Mouse (Mus musculus): ENCODE data around the gene Arl9. TPM values are rescaled to one million over a fixed set of nuclear protein-coding genes. Genes with fewer than 3 reads are reported as not detected.
"Not testable (repeated sequence)": the region's sequence is repeated elsewhere in the genome, so short reads cannot be mapped to it uniquely, and the experiment has no call there.

Arl9 gene
- polyA plus RNA-seq (2016; fragmentation: Nextera tagmentation; extraction: Ambion mirVana): not detected in 2 replicates

- Histone ChIP-seq H3K9me3 (no peaks in the 10 kb centered on the region), H3K27ac (no peak within 1 kb of the TSS)
- WGBS: 96% methylated on average over 6 of the region's 6 CpGs
Measured at GRCm38 (mm10) chr5:77004051-77004821, at the start of gene Arl9. Gene Arl9, plus strand, starts transcription at chr5:77004055.

GRCm38 (mm10) chr5:76954271-76954900 is 49.5 kb upstream of the Arl9 start:
- Histone ChIP-seq H3K4me3 (0 out of 2 replicates have a peak overlapping the region, but pooled peaks have one; percentile 0), H3K9me3 (no peaks in the 10 kb centered on the region), H3K27me3 (ENCODE audit: insufficient read depth, poor library complexity, severe bottlenecking) (no peaks in the 10 kb centered on the region), H3K36me3 (peaks cover 59% of the 10 kb centered on the region), H3K27ac (no peak overlapping the region), H3K4me1 (replicated peaks) (peaks cover 33% of the 10 kb centered on the region)
- DNase-seq (ENCODE audit: low spot score): no peak
- 90% methylated on average over 6 of the region's 6 CpGs for WGBS

More at GRCm38 (mm10) chr5:77004051-77004821, at the start of gene Arl9:
- Histone ChIP-seq H3K36me3 (peaks cover 23% of the 10 kb centered on the region), H3K4me1 (replicated peaks) (no peaks in the 10 kb centered on the region), H3K27me3 (ENCODE audit: insufficient read depth, poor library complexity, severe bottlenecking) (no peaks in the 10 kb centered on the region), H3K4me3 (no peak within 1 kb of the TSS)
- no peak for DNase-seq (ENCODE audit: low spot score)

GRCm38 (mm10) chr5:76955474-76955873 is 48.4 kb upstream of the Arl9 start:
- WGBS: 88% methylated on average over 4 of the region's 4 CpGs
- no peaks in the 10 kb centered on the region for H3K27me3 ChIP-seq (ENCODE audit: insufficient read depth, poor library complexity, severe bottlenecking)
- no peak overlapping the region for H3K4me3 ChIP-seq
- no peak overlapping the region for H3K27ac ChIP-seq
- DNase-seq (ENCODE audit: low spot score): no peak
- peaks cover 66% of the 10 kb centered on the region for H3K36me3 ChIP-seq
- H3K9me3 ChIP-seq: no peaks in the 10 kb centered on the region
- peaks cover 22% of the 10 kb centered on the region for H3K4me1 ChIP-seq (replicated peaks)

GRCm38 (mm10) chr5:76957954-76958353 is 45.9 kb upstream of the Arl9 start:
- Histone ChIP-seq H3K27me3 (ENCODE audit: insufficient read depth, poor library complexity, severe bottlenecking) (no peaks in the 10 kb centered on the region), H3K4me3 (no peak overlapping the region), H3K27ac (no peak overlapping the region), H3K36me3 (peaks cover 91% of the 10 kb centered on the region), H3K9me3 (no peaks in the 10 kb centered on the region), H3K4me1 (replicated peaks) (peaks cover 14% of the 10 kb centered on the region)
- WGBS: 98% methylated on average over 1 of the region's 1 CpGs
- DNase-seq (ENCODE audit: low spot score): no peak

- Histone ChIP-seq H3K4me1 (replicated peaks) (no peaks in the 10 kb centered on the region), H3K4me3 (no peak overlapping the region), H3K36me3 (peaks cover 99% of the 10 kb centered on the region), H3K27ac (no peak overlapping the region), H3K9me3 (no peaks in the 10 kb centered on the region), H3K27me3 (ENCODE audit: insufficient read depth, poor library complexity, severe bottlenecking) (no peaks in the 10 kb centered on the region)
- DNase-seq (ENCODE audit: low spot score): no peak
- WGBS: 92% methylated on average over 5 of the region's 5 CpGs
Measured at GRCm38 (mm10) chr5:76959587-76959986, 44.3 kb upstream of the Arl9 start.

GRCm38 (mm10) chr5:76962545-76962944 is 41.3 kb upstream of the Arl9 start:
- no peak overlapping the region for H3K4me3 ChIP-seq
- H3K27me3 ChIP-seq (ENCODE audit: insufficient read depth, poor library complexity, severe bottlenecking): no peaks in the 10 kb centered on the region
- H3K27ac ChIP-seq: no peak overlapping the region
- peaks cover 99% of the 10 kb centered on the region for H3K36me3 ChIP-seq
- H3K4me1 ChIP-seq (replicated peaks): no peaks in the 10 kb centered on the region
- no peaks in the 10 kb centered on the region for H3K9me3 ChIP-seq
- DNase-seq (ENCODE audit: low spot score): no peak
- 84% methylated on average over 11 of the region's 11 CpGs for WGBS

GRCm38 (mm10) chr5:76964651-76965050 is 39.2 kb upstream of the Arl9 start:
- H3K4me1 ChIP-seq (replicated peaks): no peaks in the 10 kb centered on the region
- no peak overlapping the region for H3K27ac ChIP-seq
- H3K4me3 ChIP-seq: no peak overlapping the region
- no peak for DNase-seq (ENCODE audit: low spot score)
- H3K9me3 ChIP-seq: no peaks in the 10 kb centered on the region
- H3K36me3 ChIP-seq: peaks cover 99% of the 10 kb centered on the region
- 93% methylated on average over 3 of the region's 3 CpGs for WGBS
- no peaks in the 10 kb centered on the region for H3K27me3 ChIP-seq (ENCODE audit: insufficient read depth, poor library complexity, severe bottlenecking)

GRCm38 (mm10) chr5:76969250-76969649 is 34.6 kb upstream of the Arl9 start:
- no peak for DNase-seq (ENCODE audit: low spot score)
- H3K27ac ChIP-seq: no peak overlapping the region
- WGBS: 87% methylated on average over 5 of the region's 5 CpGs
- no peaks in the 10 kb centered on the region for H3K9me3 ChIP-seq
- H3K27me3 ChIP-seq (ENCODE audit: insufficient read depth, poor library complexity, severe bottlenecking): no peaks in the 10 kb centered on the region
- peaks cover 9% of the 10 kb centered on the region for H3K4me1 ChIP-seq (replicated peaks)
- H3K36me3 ChIP-seq: peaks cover 77% of the 10 kb centered on the region
- no peak overlapping the region for H3K4me3 ChIP-seq

- WGBS: 80% methylated on average over 1 of the region's 1 CpGs
- Histone ChIP-seq H3K4me1 (replicated peaks) (peaks cover 17% of the 10 kb centered on the region), H3K36me3 (peaks cover 58% of the 10 kb centered on the region)
- not testable (repeated sequence) for H3K27ac ChIP-seq; DNase-seq (ENCODE audit: low spot score); H3K4me3 ChIP-seq; H3K27me3 ChIP-seq (ENCODE audit: insufficient read depth, poor library complexity, severe bottlenecking); H3K9me3 ChIP-seq
Measured at GRCm38 (mm10) chr5:76971115-76971514, 32.7 kb upstream of the Arl9 start.

GRCm38 (mm10) chr5:76973488-76973887 is 30.4 kb upstream of the Arl9 start:
- Histone ChIP-seq H3K9me3 (no peaks in the 10 kb centered on the region), H3K27ac (no peak overlapping the region), H3K36me3 (peaks cover 56% of the 10 kb centered on the region), H3K27me3 (ENCODE audit: insufficient read depth, poor library complexity, severe bottlenecking) (no peaks in the 10 kb centered on the region), H3K4me3 (peak overlapping the region; percentile 94), H3K4me1 (replicated peaks) (peaks cover 17% of the 10 kb centered on the region)
- WGBS: 70% methylated on average over 3 of the region's 3 CpGs
- DNase-seq (ENCODE audit: low spot score): no peak

GRCm38 (mm10) chr5:76974207-76974553 is 29.7 kb upstream of the Arl9 start:
- DNase-seq (ENCODE audit: low spot score): no peak
- Histone ChIP-seq H3K27ac (peak overlapping the region; percentile 91), H3K4me3 (peak overlapping the region; percentile 94), H3K9me3 (no peaks in the 10 kb centered on the region), H3K27me3 (ENCODE audit: insufficient read depth, poor library complexity, severe bottlenecking) (no peaks in the 10 kb centered on the region), H3K36me3 (peaks cover 56% of the 10 kb centered on the region), H3K4me1 (replicated peaks) (peaks cover 17% of the 10 kb centered on the region)
- WGBS: 4% methylated on average over 17 of the region's 17 CpGs

- H3K27ac ChIP-seq: peak within 1 kb of the TSS; percentile 91
- peak within 1 kb of the TSS; percentile 94 for H3K4me3 ChIP-seq
- WGBS: under 1% methylated on average over 60 of the region's 60 CpGs
- H3K36me3 ChIP-seq: peaks cover 56% of the 10 kb centered on the region
- H3K9me3 ChIP-seq: no peaks in the 10 kb centered on the region
- no peaks in the 10 kb centered on the region for H3K27me3 ChIP-seq (ENCODE audit: insufficient read depth, poor library complexity, severe bottlenecking)
- peak; percentile 93 for DNase-seq (ENCODE audit: low spot score)
- H3K4me1 ChIP-seq (replicated peaks): peaks cover 17% of the 10 kb centered on the region
Measured at GRCm38 (mm10) chr5:76974554-76975285, 29.1 kb upstream of the Arl9 start, which contains the start of gene Srp72. Gene Srp72, plus strand, starts transcription at chr5:76974683.

GRCm38 (mm10) chr5:76975736-76976135 is 28.1 kb upstream of the Arl9 start:
- 90% methylated on average over 8 of the region's 8 CpGs for WGBS
- DNase-seq (ENCODE audit: low spot score): no peak
- H3K27ac ChIP-seq: no peak overlapping the region
- peak overlapping the region; percentile 94 for H3K4me3 ChIP-seq
- no peaks in the 10 kb centered on the region for H3K27me3 ChIP-seq (ENCODE audit: insufficient read depth, poor library complexity, severe bottlenecking)
- peaks cover 56% of the 10 kb centered on the region for H3K36me3 ChIP-seq
- H3K4me1 ChIP-seq (replicated peaks): peaks cover 17% of the 10 kb centered on the region
- H3K9me3 ChIP-seq: no peaks in the 10 kb centered on the region
